Mouse (Mus musculus) testis, postnatal 14 days (tissue): ENCODE data around the gene Olfr453.

Source experiments
- DNase-seq: peaks from one replicate; pipeline ENCODE4 v3.0.0; 2021; ENCODE audit warnings: low spot score

Gene Olfr453

GRCm38 (mm10) chr6:42739071-42739470, at the start of gene Olfr453:
Gene Olfr453 (plus strand): TSS chr6:42739371.
- DNase-seq: no peak

- DNase-seq: no peak
These were observed 49.4 kb upstream of the Olfr453 start for GRCm38 (mm10) chr6:42689761-42690160.

GRCm38 (mm10) chr6:42692154-42692516, 47.0 kb upstream of the Olfr453 start:
- peak; percentile 64 for DNase-seq

- peak; percentile 73 for DNase-seq
These were observed 46.5 kb upstream of the Olfr453 start for GRCm38 (mm10) chr6:42692517-42693190.

- DNase-seq: peak; percentile 61
These were observed 29.6 kb upstream of the Olfr453 start, which contains the start of gene Tcaf1 for GRCm38 (mm10) chr6:42709291-42710211. Gene Tcaf1 (minus strand): TSS chr6:42710088.

- no peak for DNase-seq
These were observed 24.5 kb upstream of the Olfr453 start for GRCm38 (mm10) chr6:42714668-42715067.

GRCm38 (mm10) chr6:42717973-42718372, 21.2 kb upstream of the Olfr453 start:
- DNase-seq: no peak

GRCm38 (mm10) chr6:42742303-42742702, 3.1 kb downstream of the Olfr453 start:
- no peak for DNase-seq

- no peak for DNase-seq
These were observed 8.7 kb downstream of the Olfr453 start for GRCm38 (mm10) chr6:42747846-42748245.

GRCm38 (mm10) chr6:42756104-42756503, 16.9 kb downstream of the Olfr453 start, which contains the start of gene Olfr38:
Gene Olfr38 (plus strand): TSS chr6:42756404.
- no peak for DNase-seq

- DNase-seq: no peak
These were observed 37.9 kb downstream of the Olfr453 start for GRCm38 (mm10) chr6:42777066-42777465.

- no peak for DNase-seq
These were observed 45.6 kb downstream of the Olfr453 start, which contains the start of gene Olfr452 for GRCm38 (mm10) chr6:42784793-42785192. Gene Olfr452 (plus strand): TSS chr6:42785093.

GRCm38 (mm10) chr6:42790247-42790948, 51.2 kb downstream of the Olfr453 start:
- no peak for DNase-seq

GRCm38 (mm10) chr6:42790949-42791556, 51.9 kb downstream of the Olfr453 start:
- DNase-seq: no peak

- DNase-seq: no peak
These were observed 55.8 kb downstream of the Olfr453 start for GRCm38 (mm10) chr6:42794982-42795381.
